8 mouse cellular contexts compared by ENCODE assay signal in genomic region chr4:22358487-22358886, GRCm38 (mm10). TPM values are rescaled to one million over a fixed set of nuclear protein-coding genes. Genes with fewer than 3 reads are reported as not detected.
DNase-seq lines count a peak whose midpoint lies in the region; ATAC-seq and TF ChIP-seq lines count a peak whose summit lies in the region.

No protein-coding gene starts in this region.

- no peak for DNase-seq in liver, embryonic 11.5 days (ENCODE audit: low spot score)
- DNase-seq in liver: no peak
- DNase-seq in embryonic facial prominence, embryonic 14.5 days (ENCODE audit: low spot score): no peak
- no peak for DNase-seq in c-Kit-positive CD71-positive TER-119-positive erythroid progenitor cells, embryonic 14.5 days (ENCODE audit: low spot score)
- no peak for DNase-seq in gastrocnemius, postnatal 14 days

- H3K4me3 ChIP-seq in liver, embryonic 11.5 days (ENCODE audit: low read depth, low read length): peak overlapping the region; percentile 83
- peak overlapping the region; percentile 72; the same call in 1 of the 2 replicates for H3K4me3 ChIP-seq in embryonic facial prominence, embryonic 14.5 days (ENCODE audit: low read depth, low read length)
- no peak overlapping the region for H3K4me3 ChIP-seq in intestine, postnatal 0 days (ENCODE audit: low read depth, low read length)
- H3K4me3 ChIP-seq in neural tube, embryonic 15.5 days (replicated peaks): peak overlapping the region; percentile 74; the same call in 1 of the 2 replicates

- no peak for ATAC-seq in liver, embryonic 11.5 days (replicated peaks; ENCODE audit: low FRiP score)
- ATAC-seq in embryonic facial prominence, embryonic 14.5 days (ENCODE audit: low read depth): no peak
- no peak for ATAC-seq in intestine, postnatal 0 days
- no peak for ATAC-seq in neural tube, embryonic 15.5 days (ENCODE audit: low FRiP score)
- ATAC-seq in CD4-positive, CD25-positive, alpha-beta regulatory T cell, adult 4 months: no peak

- peak overlapping the region; percentile 90; the same call in 1 of the 2 replicates for H3K27ac ChIP-seq in liver, embryonic 11.5 days (ENCODE audit: low read depth, low read length)
- no peak overlapping the region; the same call in 1 of the 2 replicates for H3K27ac ChIP-seq in embryonic facial prominence, embryonic 14.5 days (replicated peaks; ENCODE audit: low read depth, low read length)
- H3K27ac ChIP-seq in intestine, postnatal 0 days (ENCODE audit: low read depth, low read length): no peak overlapping the region
- H3K27ac ChIP-seq in neural tube, embryonic 15.5 days (replicated peaks): peak overlapping the region; percentile 96; the same call in 1 of the 2 replicates

- WGBS in liver, embryonic 11.5 days: 75% methylated on average over 10 of the region's 10 CpGs
- 81% methylated on average over 10 of the region's 10 CpGs for WGBS in embryonic facial prominence, embryonic 14.5 days
- 81% methylated on average over 10 of the region's 10 CpGs for whole genome bisulfite sequencing in intestine, postnatal 0 days
- 90% methylated on average over 10 of the region's 10 CpGs for WGBS in neural tube, embryonic 15.5 days

- H3K27me3 ChIP-seq in liver, embryonic 11.5 days (replicated peaks; ENCODE audit: control insufficient read depth, insufficient read depth, low read length): no peaks in the 10 kb centered on the region
- no peaks in the 10 kb centered on the region for H3K27me3 ChIP-seq in embryonic facial prominence, embryonic 14.5 days (replicated peaks; ENCODE audit: control insufficient read depth, insufficient read depth, low read length)
- H3K27me3 ChIP-seq in intestine, postnatal 0 days (replicated peaks; ENCODE audit: control insufficient read depth, insufficient read depth, low read length): no peaks in the 10 kb centered on the region
- no peaks in the 10 kb centered on the region for H3K27me3 ChIP-seq in neural tube, embryonic 15.5 days (replicated peaks)

- H3K9ac ChIP-seq in liver, embryonic 11.5 days (ENCODE audit: low read depth, low read length): no peak overlapping the region
- peak overlapping the region; percentile 85 for H3K9ac ChIP-seq in embryonic facial prominence, embryonic 14.5 days (ENCODE audit: low read depth, low read length)
- peak overlapping the region; percentile 75; the same call in 1 of the 2 replicates for H3K9ac ChIP-seq in intestine, postnatal 0 days (ENCODE audit: low read depth, low read length)
- H3K9ac ChIP-seq in neural tube, embryonic 15.5 days (replicated peaks): no peak overlapping the region

- no peaks in the 10 kb centered on the region for H3K36me3 ChIP-seq in liver, embryonic 11.5 days (ENCODE audit: control insufficient read depth, insufficient read depth, low read length)
- H3K36me3 ChIP-seq in embryonic facial prominence, embryonic 14.5 days (ENCODE audit: control insufficient read depth, insufficient read depth, low read length): no peaks in the 10 kb centered on the region
- no peaks in the 10 kb centered on the region for H3K36me3 ChIP-seq in intestine, postnatal 0 days (ENCODE audit: control insufficient read depth, insufficient read depth)
- H3K36me3 ChIP-seq in neural tube, embryonic 15.5 days: no peaks in the 10 kb centered on the region

- no peaks in the 10 kb centered on the region for H3K9me3 ChIP-seq in liver, embryonic 11.5 days (ENCODE audit: control insufficient read depth, low read length)
- H3K9me3 ChIP-seq in embryonic facial prominence, embryonic 14.5 days (ENCODE audit: control insufficient read depth, low read length): no peaks in the 10 kb centered on the region
- no peaks in the 10 kb centered on the region for H3K9me3 ChIP-seq in intestine, postnatal 0 days (ENCODE audit: control insufficient read depth)
- H3K9me3 ChIP-seq in neural tube, embryonic 15.5 days (replicated peaks): no peaks in the 10 kb centered on the region

- no peak for TF ChIP-seq CTCF in intestine, postnatal 0 days (IDR thresholded peaks at IDR 0.05; ENCODE audit: low read depth)

- intact Hi-C loops in gastrocnemius, postnatal 14 days (cut with DNase I; ENCODE audit: low total_unique reads): no loop called here

- H3K4me1 ChIP-seq in liver, embryonic 11.5 days (replicated peaks; ENCODE audit: control insufficient read depth, insufficient read depth, low read length): no peaks in the 10 kb centered on the region; the same call in 1 of the 2 replicates
- peaks cover 8% of the 10 kb centered on the region for H3K4me1 ChIP-seq in embryonic facial prominence, embryonic 14.5 days (ENCODE audit: control insufficient read depth, insufficient read depth, low read length)
- 0 out of 2 replicates have a peak, but pooled peaks cover 6% of the 10 kb centered on the region for H3K4me1 ChIP-seq in intestine, postnatal 0 days (replicated peaks; ENCODE audit: control insufficient read depth, insufficient read depth, low read length)
- H3K4me1 ChIP-seq in neural tube, embryonic 15.5 days: peaks cover 15% of the 10 kb centered on the region

- peak overlapping the region; percentile 84 for H3K4me2 ChIP-seq in liver, embryonic 11.5 days
- H3K4me2 ChIP-seq in embryonic facial prominence, embryonic 14.5 days (ENCODE audit: low read depth, low read length): peak overlapping the region; percentile 69
- H3K4me2 ChIP-seq in intestine, postnatal 0 days (replicated peaks; ENCODE audit: low read depth): peak overlapping the region; percentile 72
- peak overlapping the region; percentile 73 for H3K4me2 ChIP-seq in neural tube, embryonic 15.5 days

RNA-seq across cellular contexts. Expression of gene Fbxl4, which starts 1.1 kb away (rescaled TPM):
- polyA plus RNA-seq in liver, embryonic 11.5 days (2014; fragmentation: Nextera tagmentation; extraction: Ambion mirVana): 8.5 and 10.7 TPM in 2 replicates
- polyA plus RNA-seq in embryonic facial prominence, embryonic 14.5 days (2014; fragmentation: Nextera tagmentation; extraction: Ambion mirVana): 15.4 and 15.6 TPM in 2 replicates
- 13.9 TPM in 2 replicates for polyA plus RNA-seq in intestine, postnatal 0 days (2015; fragmentation: Nextera tagmentation; extraction: Ambion mirVana)
- 18.0 and 18.8 TPM in 2 replicates for polyA plus RNA-seq in neural tube, embryonic 15.5 days (2015; fragmentation: Nextera tagmentation; extraction: Ambion mirVana)
- 10 to 100 TPM; 12.8 to 13.3 TPM for total RNA-seq in gastrocnemius, postnatal 14 days (2021)
- polyA plus RNA-seq in CD4-positive, CD25-positive, alpha-beta regulatory T cell, adult 4 months (2017; shearing (Covaris generic)): 10 to 100 TPM; 15.4 to 20.9 TPM

Comparison
In these comparisons a context has a peak if more than half of its experiments do, and no peak if none do; other contexts are left out.
1. H3K27ac ChIP-seq: peak in liver, embryonic 11.5 days (single experiment) and neural tube, embryonic 15.5 days (single experiment); none in embryonic facial prominence, embryonic 14.5 days (single experiment) and intestine, postnatal 0 days (single experiment).
2. H3K9ac ChIP-seq: peak in embryonic facial prominence, embryonic 14.5 days (single experiment) and intestine, postnatal 0 days (single experiment); none in liver, embryonic 11.5 days (single experiment) and neural tube, embryonic 15.5 days (single experiment).
3. Peak in every context shown above with its lines, with median percentiles within 50 percentile points of each other: H3K4me2 ChIP-seq.